Mouse (Mus musculus) B cell, adult 67 days (primary cell): ENCODE data around the gene Rnasek. TPM values are rescaled to one million over a fixed set of nuclear protein-coding genes. Genes with fewer than 3 reads are reported as not detected.

Source experiments
- total RNA-seq, 2 experiments: library from RNA; stranded (reverse); gene quantifications; 4 replicates each; pipeline ENCODE4 v1.2.4; 2023

Rnasek gene
- total RNA-seq: 10 to 100 TPM; 74.6 to 87.0 TPM

GRCm38 (mm10) chr11:70239541-70240279 is at the start of gene Rnasek, which contains the start of gene Gm21988:
TSS of gene Rnasek (minus strand) at chr11:70239842.
TSS of gene Gm21988 (minus strand) at chr11:70239830.

GRCm38 (mm10) chr11:70254931-70255531 is 15.4 kb upstream of the Rnasek start, which contains the start of gene Alox12:
TSS of gene Alox12 (minus strand) at chr11:70255353.

GRCm38 (mm10) chr11:70237457-70238167 is 2.0 kb downstream of the Rnasek start, which contains the start of gene 0610010K14Rik:
TSS of gene 0610010K14Rik (minus strand) at chr11:70237914.

GRCm38 (mm10) chr11:70229260-70230010 is 10.2 kb downstream of the Rnasek start, which contains the start of gene Bcl6b:
TSS of gene Bcl6b (minus strand) at chr11:70229798.

GRCm38 (mm10) chr11:70220731-70221602 is 18.7 kb downstream of the Rnasek start, which contains the start of gene Slc16a13:
TSS of gene Slc16a13 (minus strand) at chr11:70221064.

DNA sequence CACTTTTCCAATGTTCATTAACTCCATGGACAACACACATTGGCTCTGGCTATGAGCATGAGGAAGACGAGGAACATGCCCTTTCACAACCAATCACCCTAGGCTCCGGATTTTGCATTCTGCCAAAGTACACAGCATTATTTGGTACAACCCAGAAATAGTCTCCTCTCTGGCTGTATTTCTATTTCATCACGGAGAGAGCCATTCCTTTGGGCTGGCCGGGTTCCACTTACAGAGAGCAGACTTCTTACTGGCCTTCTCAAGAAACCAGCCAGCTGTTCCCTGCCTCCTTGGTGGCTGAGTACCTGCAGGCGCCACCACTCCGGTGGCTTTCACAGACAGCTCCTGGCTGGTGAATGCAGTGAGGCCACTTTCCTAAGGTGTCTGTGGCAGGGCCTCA is 27.2 kb downstream of the Rnasek start, which contains the start of gene Slc16a11:
TSS of gene Slc16a11 (plus strand) at position 330 of the 400 bp plus-strand sequence.

Other genes with a start within 250 kb of the Rnasek start
- gene Gabarap, start 248.7 kb downstream of the Rnasek start, total RNA-seq: 100 to 1,000 TPM; 291 to 311 TPM
- gene Phf23, start 244.1 kb downstream of the Rnasek start, total RNA-seq: 10 to 100 TPM; 59.7 to 74.6 TPM
- gene Dvl2, start 239.2 kb downstream of the Rnasek start, total RNA-seq: 10 to 100 TPM; 47.8 to 61.1 TPM
- 10 to 100 TPM; 58.2 to 58.6 TPM for gene Acadvl, start 224.4 kb downstream of the Rnasek start, total RNA-seq
- 1 to 10 TPM; 1.9 to 4.5 TPM for gene Dlg4, start 222.9 kb downstream of the Rnasek start, total RNA-seq
- gene Asgr1, start 185.8 kb downstream of the Rnasek start, total RNA-seq: not detected
- not detected for gene Asgr2, start 147.2 kb downstream of the Rnasek start, total RNA-seq
- gene Mgl2, start 109.5 kb downstream of the Rnasek start, total RNA-seq: not detected
- gene Clec10a, start 83.6 kb downstream of the Rnasek start, total RNA-seq: not detected
- not detected for gene Slc16a11, start 27.1 kb downstream of the Rnasek start, total RNA-seq
- gene Slc16a13, start 18.8 kb downstream of the Rnasek start, total RNA-seq: 1 to 10 TPM; 2.9 to 3.7 TPM
- under 1 TPM; 0.46 to 0.77 TPM for gene Bcl6b, start 10.0 kb downstream of the Rnasek start, total RNA-seq
- 10 to 100 TPM; 63.0 to 69.8 TPM for gene 0610010K14Rik, start 1.9 kb downstream of the Rnasek start, total RNA-seq
- gene Gm21988, start within 50 bp of the Rnasek start, total RNA-seq: 1 to 10 TPM; 2.9 to 5.9 TPM
- gene Alox12, start 15.5 kb upstream of the Rnasek start, total RNA-seq: under 1 TPM in 1 of 2 experiments, not detected in 1; 0.52 TPM
- not detected for gene Alox12e, start 82.8 kb upstream of the Rnasek start, total RNA-seq
- gene Alox15, start 112.2 kb upstream of the Rnasek start, total RNA-seq: not detected
- gene Pelp1, start 170.2 kb upstream of the Rnasek start, total RNA-seq: 10 to 100 TPM; 28.5 to 29.9 TPM
- gene Arrb2, start 192.8 kb upstream of the Rnasek start, total RNA-seq: 100 to 1,000 TPM; 112 to 124 TPM
- gene Med11, start 212.1 kb upstream of the Rnasek start, total RNA-seq: 10 to 100 TPM; 43.4 to 49.3 TPM
- under 1 TPM; 0.47 to 0.90 TPM for gene Zmynd15, start 219.6 kb upstream of the Rnasek start, total RNA-seq
- 1 to 10 TPM; 3.9 to 4.2 TPM for gene Cxcl16, start 220.1 kb upstream of the Rnasek start, total RNA-seq